In the genomic region with DNA sequence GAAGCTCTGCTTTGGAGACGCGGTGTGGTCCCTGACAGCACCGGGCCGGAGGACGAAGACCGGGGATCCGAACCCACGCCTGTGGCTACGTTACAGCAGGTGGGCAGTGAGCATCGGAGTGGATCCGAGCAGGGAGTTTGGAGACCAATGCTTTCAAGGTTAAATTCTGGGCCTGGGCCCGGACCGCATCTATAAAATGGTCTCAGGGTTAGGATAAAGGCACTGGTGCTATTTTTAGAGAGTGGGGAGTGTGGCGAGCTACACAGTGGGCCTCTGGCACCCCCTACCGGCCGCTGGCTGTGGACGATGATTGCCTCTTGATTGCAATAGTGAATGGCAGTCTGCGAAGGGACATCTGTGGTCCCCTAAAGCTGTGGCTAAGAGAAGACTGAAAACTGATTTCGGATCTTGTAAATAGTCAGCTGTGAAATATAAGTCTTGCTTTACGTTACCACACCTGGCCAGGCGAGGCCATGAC, we compare ENCODE assay signal across 8 mouse cellular contexts. TPM values are rescaled to one million over a fixed set of nuclear protein-coding genes. Genes with fewer than 3 reads are reported as not detected.
DNase-seq lines count a peak whose midpoint lies in the region; ATAC-seq and TF ChIP-seq lines count a peak whose summit lies in the region.

A gene (plus strand): TSS at position 51 of the 478 bp plus-strand sequence.

- H3K9me3 ChIP-seq in CH12.LX (replicated peaks; ENCODE audit: low read length), result no peaks in the 10 kb centered on the region
- no peaks in the 10 kb centered on the region for H3K9me3 ChIP-seq in forebrain, embryonic 12.5 days
- no peaks in the 10 kb centered on the region for H3K9me3 ChIP-seq in heart, postnatal 0 days (replicated peaks; ENCODE audit: control insufficient read depth, low read length)
- no peaks in the 10 kb centered on the region for H3K9me3 ChIP-seq in liver, postnatal 0 days (ENCODE audit: low read length)
- H3K9me3 ChIP-seq in neural tube, embryonic 14.5 days (ENCODE audit: control insufficient read depth, low read length), result no peaks in the 10 kb centered on the region

- H3K4me2 ChIP-seq in CH12.LX (ENCODE audit: insufficient read depth, low read depth, poor library complexity, severe bottlenecking), result no peak within 1 kb of the TSS
- peak within 1 kb of the TSS; percentile 82 for H3K4me2 ChIP-seq in forebrain, embryonic 12.5 days
- peak within 1 kb of the TSS; percentile 81 for H3K4me2 ChIP-seq in heart, postnatal 0 days (ENCODE audit: low read depth, low read length)
- peak within 1 kb of the TSS; percentile 97 for H3K4me2 ChIP-seq in liver, postnatal 0 days (ENCODE audit: low read depth, low read length)
- peak within 1 kb of the TSS; percentile 79 for H3K4me2 ChIP-seq in neural tube, embryonic 14.5 days (ENCODE audit: low read depth, low read length)

- H3K27ac ChIP-seq in CH12.LX (ENCODE audit: insufficient read depth, low read depth), result no peak within 1 kb of the TSS
- peak within 1 kb of the TSS; percentile 76 for H3K27ac ChIP-seq in forebrain, embryonic 12.5 days
- H3K27ac ChIP-seq in heart, postnatal 0 days (ENCODE audit: low read depth), result peak within 1 kb of the TSS; percentile 28
- no peak within 1 kb of the TSS for H3K27ac ChIP-seq in liver, postnatal 0 days (ENCODE audit: low read depth)
- peak within 1 kb of the TSS; percentile 62 for H3K27ac ChIP-seq in neural tube, embryonic 14.5 days (ENCODE audit: low read depth, low read length)

- H3K27me3 ChIP-seq in CH12.LX (replicated peaks), result no peaks in the 10 kb centered on the region
- H3K27me3 ChIP-seq in forebrain, embryonic 12.5 days, result peaks cover 52% of the 10 kb centered on the region
- no peaks in the 10 kb centered on the region for H3K27me3 ChIP-seq in heart, postnatal 0 days (ENCODE audit: control insufficient read depth, insufficient read depth, low read length)
- peaks cover 25% of the 10 kb centered on the region for H3K27me3 ChIP-seq in liver, postnatal 0 days (ENCODE audit: insufficient read depth, low read length)
- H3K27me3 ChIP-seq in neural tube, embryonic 14.5 days (ENCODE audit: control insufficient read depth, insufficient read depth, low read length), result no peaks in the 10 kb centered on the region

- peak within 1 kb of the TSS in 1 of 3 experiments; percentile 21 for H3K4me3 ChIP-seq in CH12.LX (replicated peaks in 1 of 3; ENCODE audit: low read depth in 2 of 3, low read length in 2 of 3, poor library complexity in 1 of 3)
- H3K4me3 ChIP-seq in forebrain, embryonic 12.5 days (replicated peaks), result peak within 1 kb of the TSS; percentile 47
- peak within 1 kb of the TSS; percentile 50 for H3K4me3 ChIP-seq in heart, postnatal 0 days (ENCODE audit: low read depth, low read length)
- H3K4me3 ChIP-seq in liver, postnatal 0 days (ENCODE audit: low read depth, low read length), result peak within 1 kb of the TSS; percentile 50
- H3K4me3 ChIP-seq in neural tube, embryonic 14.5 days (ENCODE audit: low read depth, low read length), result peak within 1 kb of the TSS; percentile 43

- H3K36me3 ChIP-seq in CH12.LX (replicated peaks in 1 of 2; ENCODE audit: control insufficient read depth in 1 of 2, insufficient read depth in 1 of 2, low read length in 1 of 2), result peaks cover 13 to 15% of the 10 kb centered on the region in 2 experiments
- peaks cover 12% of the 10 kb centered on the region for H3K36me3 ChIP-seq in forebrain, embryonic 12.5 days (replicated peaks)
- peaks cover 10% of the 10 kb centered on the region for H3K36me3 ChIP-seq in heart, postnatal 0 days (replicated peaks; ENCODE audit: control insufficient read depth, insufficient read depth, low read length)
- H3K36me3 ChIP-seq in liver, postnatal 0 days (replicated peaks; ENCODE audit: insufficient read depth, low read length), result peaks cover 13% of the 10 kb centered on the region
- peaks cover 8% of the 10 kb centered on the region for H3K36me3 ChIP-seq in neural tube, embryonic 14.5 days (ENCODE audit: control insufficient read depth, insufficient read depth, low read length)

- WGBS in forebrain, embryonic 12.5 days, result 3% methylated on average over 21 of the region's 21 CpGs
- WGBS in heart, postnatal 0 days, result 1% methylated on average over 21 of the region's 21 CpGs
- WGBS in liver, postnatal 0 days (ENCODE audit: insufficient replicate concordance), result 2% methylated on average over 21 of the region's 21 CpGs
- WGBS in neural tube, embryonic 14.5 days, result 2% methylated on average over 21 of the region's 21 CpGs

- TF ChIP-seq RAD21 in CH12.LX (IDR thresholded peaks at IDR 0.05; ENCODE audit: low read depth, low read length), result peak; percentile 88

- ATAC-seq in forebrain, embryonic 12.5 days (ENCODE audit: low FRiP score), result peak; percentile 69
- peak; percentile 68 for ATAC-seq in heart, postnatal 0 days (ENCODE audit: insufficient read depth, low read depth)
- ATAC-seq in liver, postnatal 0 days, result peak; percentile 60
- peak; percentile 79 for ATAC-seq in neural tube, embryonic 14.5 days (ENCODE audit: low read depth)

- peaks cover 10 to 27% of the 10 kb centered on the region in 2 experiments for H3K4me1 ChIP-seq in CH12.LX (ENCODE audit: control insufficient read depth in 1 of 2, insufficient read depth in 2 of 2)
- peaks cover 31% of the 10 kb centered on the region for H3K4me1 ChIP-seq in forebrain, embryonic 12.5 days
- H3K4me1 ChIP-seq in heart, postnatal 0 days (ENCODE audit: control insufficient read depth, insufficient read depth), result 0 out of 2 replicates have a peak, but pooled peaks cover 6% of the 10 kb centered on the region
- H3K4me1 ChIP-seq in liver, postnatal 0 days (ENCODE audit: insufficient read depth), result peaks cover 14% of the 10 kb centered on the region; the same call in 1 of the 2 replicates
- H3K4me1 ChIP-seq in neural tube, embryonic 14.5 days (ENCODE audit: control insufficient read depth, insufficient read depth, low read length), result peaks cover 8% of the 10 kb centered on the region

- peak; percentile 78 for DNase-seq in CH12.LX (ENCODE audit: extremely low read depth)
- DNase-seq in c-Kit-positive CD71-positive TER-119-negative erythroid progenitor cells, embryonic 14.5 days (ENCODE audit: low read depth), result peak; percentile 81
- peak; percentile 89 for DNase-seq in heart, postnatal 0 days (ENCODE audit: low spot score)
- DNase-seq in kidney, postnatal 4 days, result peak; percentile 96 to 97
- peak; percentile 93 for DNase-seq in liver, postnatal 0 days
- DNase-seq in testis, postnatal 10 days (ENCODE audit: low spot score), result peak; percentile 97

- TF ChIP-seq POLR2A in CH12.LX (IDR thresholded peaks at IDR 0.05; ENCODE audit: low read depth, low read length), result no peak

- TF ChIP-seq EP300 in CH12.LX (IDR thresholded peaks at IDR 0.05; ENCODE audit: low read length), result no peak
- peak; percentile 39; the same call in 1 of the 2 replicates for TF ChIP-seq EP300 in heart, postnatal 0 days (IDR thresholded peaks at IDR 0.05; ENCODE audit: low read depth)
- TF ChIP-seq EP300 in liver, postnatal 0 days (IDR thresholded peaks at IDR 0.05; ENCODE audit: low read depth), result no peak

- peak; percentile 83 to 93 for TF ChIP-seq CTCF in CH12.LX (conservative IDR thresholded peaks at IDR 0.05 in 1 of 2, IDR thresholded peaks at IDR 0.05 in 1 of 2; ENCODE audit: low read depth in 2 of 2, low read length in 2 of 2)
- peak; percentile 93 for TF ChIP-seq CTCF in heart, postnatal 0 days (IDR thresholded peaks at IDR 0.05; ENCODE audit: low read depth)
- TF ChIP-seq CTCF in liver, postnatal 0 days (IDR thresholded peaks at IDR 0.05; ENCODE audit: low read depth), result peak; percentile 97

- dilution Hi-C loops in CH12.LX (cut with MboI; ENCODE audit: extremely low pct_ligation_motif_present, extremely low pct_unique_long_range_greater_than_20kb, low sequenced_read_pairs), result no loop called here

- no peak within 1 kb of the TSS for H3K9ac ChIP-seq in CH12.LX (ENCODE audit: insufficient read depth, low read depth)
- peak within 1 kb of the TSS; percentile 61 for H3K9ac ChIP-seq in forebrain, embryonic 12.5 days
- peak within 1 kb of the TSS; percentile 47 for H3K9ac ChIP-seq in heart, postnatal 0 days (replicated peaks; ENCODE audit: low read depth, low read length)
- H3K9ac ChIP-seq in liver, postnatal 0 days (replicated peaks), result peak within 1 kb of the TSS; percentile 50
- peak within 1 kb of the TSS; percentile 63 for H3K9ac ChIP-seq in neural tube, embryonic 14.5 days (replicated peaks; ENCODE audit: low read depth, low read length)

- in situ Hi-C loops in CH12.LX (cut with MboI; ENCODE audit: low pct_ligation_motif_present, low pct_unique_long_range_greater_than_20kb, low sequenced_read_pairs), result loop anchor here (5.0 kb wide), 2 partner anchors 109 to 259 kb away; no protein-coding TSS in a partner anchor

- H3K79me2 ChIP-seq in CH12.LX (replicated peaks; ENCODE audit: control insufficient read depth, extremely low read depth, insufficient read depth, poor library complexity, severe bottlenecking), result peaks cover 19% of the 10 kb centered on the region

TF ChIP-seq in CH12.LX, 34 proteins besides CTCF, POLR2A, EP300 and RAD21 (continues in another document):
- TF ChIP-seq SMC3 (IDR thresholded peaks at IDR 0.05; ENCODE audit: low read depth, low read length) (peak; percentile 72), MXI1 (IDR thresholded peaks at IDR 0.05; ENCODE audit: low read depth, low read length) (no peak), ZMIZ1 (IDR thresholded peaks at IDR 0.05; ENCODE audit: low read depth, low read length) (no peak), GABPA (IDR thresholded peaks at IDR 0.05; ENCODE audit: insufficient replicate concordance, low read depth, low read length) (no peak), ETS1 (conservative IDR thresholded peaks at IDR 0.05; ENCODE audit: low read depth, low read length) (no peak), ZNF384 (IDR thresholded peaks at IDR 0.05; ENCODE audit: low read depth, low read length) (no peak), CHD1 (IDR thresholded peaks at IDR 0.05; ENCODE audit: low read depth, low read length) (no peak), ELF1 (IDR thresholded peaks at IDR 0.05; ENCODE audit: low read depth, low read length) (no peak), MEF2A (IDR thresholded peaks at IDR 0.05; ENCODE audit: borderline replicate concordance, low read depth, low read length) (peak; percentile 97), ZKSCAN1 (IDR thresholded peaks at IDR 0.05; ENCODE audit: borderline replicate concordance, low read depth, low read length) (no peak), MYC (IDR thresholded peaks at IDR 0.05; ENCODE audit: low read depth, low read length) (no peak), PAX5 (IDR thresholded peaks at IDR 0.05; ENCODE audit: low read length) (no peak)

RNA-seq across cellular contexts. Expression of the gene that starts here (rescaled TPM):
- total RNA-seq in CH12.LX (2012; rRNA removed) (236 and 301 TPM in 2 replicates), CH12.LX (2014; rRNA removed) (156 and 161 TPM in 2 replicates)
- polyA plus RNA-seq in CH12.LX (2012; ENCODE audit: insufficient read length, low read depth), result 127 and 163 TPM in 2 replicates
- 90.5 and 97.1 TPM in 2 replicates for polyA plus RNA-seq in forebrain, embryonic 12.5 days (2016; fragmentation: Nextera tagmentation; extraction: Ambion mirVana)
- 41.1 and 71.6 TPM in 2 replicates for total RNA-seq in heart, postnatal 0 days (2014; rRNA removed; ENCODE audit: low replicate concordance)
- polyA plus RNA-seq in heart, postnatal 0 days (2015; fragmentation: Nextera tagmentation; extraction: Ambion mirVana), result 57.9 and 65.9 TPM in 2 replicates
- polyA plus RNA-seq in liver, postnatal 0 days (2015; fragmentation: Nextera tagmentation; extraction: Ambion mirVana), result 58.7 and 61.8 TPM in 2 replicates
- 116 and 121 TPM in 2 replicates for polyA plus RNA-seq in neural tube, embryonic 14.5 days (2014; fragmentation: Nextera tagmentation; extraction: Ambion mirVana)

Comparison
In these comparisons a context has a peak if more than half of its experiments do, and no peak if none do; other contexts are left out.
1. H3K27ac ChIP-seq: peak in forebrain, embryonic 12.5 days (single experiment), heart, postnatal 0 days (single experiment) and neural tube, embryonic 14.5 days (single experiment); none in CH12.LX (single experiment) and liver, postnatal 0 days (single experiment).
2. Peak in every context shown above with its lines, with median percentiles within 50 percentile points of each other: DNase-seq, CTCF ChIP-seq and ATAC-seq.